Mouse (Mus musculus) heart, embryonic 11.5 days (tissue): Measurements from ENCODE around the gene Tmem88b. TPM values are rescaled to one million over a fixed set of nuclear protein-coding genes. Genes with fewer than 3 reads are reported as not detected.

Experiments
- ATAC-seq: fragments of 200-750 bp; cut with Nextera tagmentation; replicated peaks from 2 replicates; pipeline ENCODE4 v1.8.0; 2017; ENCODE audit warnings: moderate library complexity; ENCODE audit not compliant: insufficient number of reproducible peaks, low FRiP score, low TSS enrichment
- H3K27ac ChIP-seq: fragments of 300-500 bp; sonication (generic); 2 replicates; pipeline ENCODE4 v1.5.1; 2014; ENCODE audit warnings: mild to moderate bottlenecking, low read depth, low read length
- H3K27me3 ChIP-seq: fragments of 300-500 bp; sonication (generic); 2 replicates; pipeline ENCODE4 v1.6.1; 2014; ENCODE audit warnings: mild to moderate bottlenecking, low read length, mixed read lengths; ENCODE audit not compliant: control insufficient read depth, insufficient read depth
- H3K36me3 ChIP-seq: fragments of 300-500 bp; sonication (generic); 2 replicates; pipeline ENCODE4 v1.6.1; 2014; ENCODE audit warnings: mild to moderate bottlenecking, low read length, moderate library complexity, mixed read lengths; ENCODE audit not compliant: control insufficient read depth, insufficient read depth
- H3K4me1 ChIP-seq: fragments of 300-500 bp; sonication (generic); 2 replicates; pipeline ENCODE4 v1.6.1; 2014; ENCODE audit warnings: low read length; ENCODE audit not compliant: control insufficient read depth, insufficient read depth
- H3K4me2 ChIP-seq: fragments of 300-500 bp; sonication (generic); 2 replicates; pipeline ENCODE4 v1.6.1; 2014; ENCODE audit warnings: mild to moderate bottlenecking, moderate library complexity
- H3K4me3 ChIP-seq: fragments of 300-500 bp; sonication (generic); 2 replicates; pipeline ENCODE4 v1.5.1; 2014; ENCODE audit warnings: low read depth, low read length
- H3K9ac ChIP-seq: fragments of 300-500 bp; sonication (generic); 2 replicates; pipeline ENCODE4 v1.6.1; 2014; ENCODE audit warnings: mild to moderate bottlenecking, low read depth, low read length, moderate library complexity
- H3K9me3 ChIP-seq: fragments of 300-500 bp; sonication (generic); replicated peaks from 2 replicates; pipeline ENCODE4 v1.6.1; 2016; ENCODE audit warnings: low read length; ENCODE audit not compliant: control insufficient read depth
- WGBS: fragments of 180-500 bp; shearing (Covaris S2); extraction: QIAGEN DNeasy Blood & Tissue Kit; methylation state at CpG from one replicate; pipeline ENCODE4 v1.1.7; 2014; ENCODE audit not compliant: insufficient replicate concordance; 5-methylcytosine and 5-hydroxymethylcytosine counted together
- polyA plus RNA-seq: library from polyadenylated mRNA; unstranded; fragments of >200 nt; fragmentation: Nextera tagmentation; extraction: Ambion mirVana; gene quantifications from 2 replicates; pipeline ENCODE4 v1.2.1, GENCODE M21; 2014

The Tmem88b gene
- polyA plus RNA-seq, 1 experiment from 2014 or later: 3.2 TPM

- H3K9me3 ChIP-seq: no peaks in the 10 kb centered on the region
- WGBS: 29% methylated on average over 5 of the region's 5 CpGs
- no peak overlapping the region for H3K9ac ChIP-seq
- H3K4me1 ChIP-seq: peaks cover 34% of the 10 kb centered on the region
- H3K4me3 ChIP-seq: peak overlapping the region; percentile 41; the same call in 1 of the 2 replicates
- no peak overlapping the region for H3K27ac ChIP-seq
- peak overlapping the region; percentile 77 for H3K4me2 ChIP-seq
- peaks cover 50% of the 10 kb centered on the region for H3K27me3 ChIP-seq
- no peak for ATAC-seq
- no peaks in the 10 kb centered on the region for H3K36me3 ChIP-seq
Measured at GRCm38 (mm10) chr4:155773335-155774078, 12.2 kb downstream of the Tmem88b start.

DNA sequence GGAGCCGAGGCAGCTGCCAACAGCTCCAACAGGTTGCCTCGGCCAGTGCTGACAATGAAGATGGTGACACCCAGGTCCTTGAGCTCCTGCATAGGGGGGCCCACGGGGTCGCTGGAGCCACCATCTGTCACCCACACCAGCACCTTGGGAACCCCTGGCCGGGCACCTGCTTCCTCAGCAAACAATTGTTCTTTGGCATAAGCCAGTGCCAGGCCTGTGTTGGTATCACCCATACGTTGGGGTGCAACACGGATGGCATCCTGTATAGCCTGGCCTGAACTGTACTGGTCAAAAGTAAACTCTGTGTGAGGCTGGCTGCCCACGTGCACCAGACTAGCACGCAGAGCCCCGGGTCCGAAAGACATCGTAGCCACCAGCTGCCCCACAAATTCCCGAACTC lies 12.9 kb downstream of the Tmem88b start:
- whole genome bisulfite sequencing: 82% methylated on average over 13 of the region's 13 CpGs
- peaks cover 50% of the 10 kb centered on the region for H3K27me3 ChIP-seq
- no peak overlapping the region for H3K4me3 ChIP-seq
- ATAC-seq: no peak
- H3K9ac ChIP-seq: no peak overlapping the region
- H3K36me3 ChIP-seq: no peaks in the 10 kb centered on the region
- no peak overlapping the region for H3K27ac ChIP-seq
- no peak overlapping the region for H3K4me2 ChIP-seq
- H3K9me3 ChIP-seq: no peaks in the 10 kb centered on the region
- peaks cover 31% of the 10 kb centered on the region for H3K4me1 ChIP-seq

DNA sequence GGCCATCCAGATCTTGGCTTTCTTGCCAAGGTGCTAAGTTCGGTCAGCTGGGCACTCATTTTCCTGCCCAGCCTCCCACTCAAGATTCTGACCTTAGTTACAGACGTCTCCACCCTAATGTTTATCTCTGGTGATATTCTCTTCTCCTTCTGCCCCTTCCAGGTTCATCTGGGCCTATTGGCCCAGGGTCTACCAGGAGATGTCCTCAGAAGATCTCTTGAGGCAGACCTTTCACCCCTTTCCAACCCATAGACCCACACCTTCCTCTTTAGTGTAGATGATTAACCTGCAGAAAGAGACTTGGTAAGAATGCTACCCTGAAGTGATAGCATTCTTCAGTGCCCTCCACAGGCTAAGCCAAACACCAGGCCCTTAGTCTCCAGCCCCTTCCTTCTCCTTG lies 14.0 kb downstream of the Tmem88b start:
- ATAC-seq: no peak
- H3K4me1 ChIP-seq: peaks cover 24% of the 10 kb centered on the region
- H3K27ac ChIP-seq: no peak overlapping the region
- H3K9me3 ChIP-seq: no peaks in the 10 kb centered on the region
- no peak overlapping the region for H3K4me3 ChIP-seq
- no peaks in the 10 kb centered on the region for H3K36me3 ChIP-seq
- H3K4me2 ChIP-seq: no peak overlapping the region
- 61% methylated on average over 2 of the region's 2 CpGs for WGBS
- no peak overlapping the region for H3K9ac ChIP-seq
- H3K27me3 ChIP-seq: peaks cover 50% of the 10 kb centered on the region

GRCm38 (mm10) chr4:155770626-155771025 lies 15.0 kb downstream of the Tmem88b start:
- H3K27me3 ChIP-seq: peaks cover 50% of the 10 kb centered on the region
- H3K4me3 ChIP-seq: peak overlapping the region; percentile 61
- peak overlapping the region; percentile 89 for H3K9ac ChIP-seq
- H3K9me3 ChIP-seq: no peaks in the 10 kb centered on the region
- H3K27ac ChIP-seq: no peak overlapping the region
- 44% methylated on average over 24 of the region's 24 CpGs for WGBS
- ATAC-seq: 0 out of 2 replicates have a peak, but pooled peaks have one; percentile 2
- H3K36me3 ChIP-seq: no peaks in the 10 kb centered on the region
- H3K4me2 ChIP-seq: peak overlapping the region; percentile 88
- H3K4me1 ChIP-seq: peaks cover 20% of the 10 kb centered on the region

- Histone ChIP-seq H3K36me3 (no peaks in the 10 kb centered on the region), H3K4me3 (peak overlapping the region; percentile 61), H3K27me3 (peaks cover 44% of the 10 kb centered on the region), H3K27ac (peak overlapping the region; percentile 64; the same call in 1 of the 2 replicates), H3K4me2 (peak overlapping the region; percentile 88), H3K4me1 (peaks cover 20% of the 10 kb centered on the region), H3K9ac (peak overlapping the region; percentile 89), H3K9me3 (no peaks in the 10 kb centered on the region)
- ATAC-seq: peak; percentile 90
- under 1% methylated on average over 39 of the region's 39 CpGs for WGBS
Measured at GRCm38 (mm10) chr4:155769880-155770512, 15.7 kb downstream of the Tmem88b start.

DNA sequence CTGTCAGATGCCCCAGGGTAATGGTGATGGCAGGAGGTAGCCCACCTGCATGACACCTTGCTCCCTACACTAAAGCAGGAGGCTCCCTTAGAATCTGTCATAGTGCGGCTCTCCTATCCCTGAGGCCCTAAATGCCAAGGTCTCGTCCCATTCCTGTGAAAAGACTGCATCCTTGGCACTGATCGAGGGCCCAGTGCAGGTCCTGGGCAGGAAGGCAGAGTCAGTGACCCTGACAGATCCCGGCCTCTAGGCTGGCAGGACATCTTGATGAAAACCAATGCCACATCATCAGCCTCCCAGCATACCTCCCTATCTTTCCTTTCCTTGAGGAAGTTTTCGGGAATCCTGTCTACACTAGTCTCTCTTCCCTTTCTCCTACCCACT lies 16.2 kb downstream of the Tmem88b start:
- no peaks in the 10 kb centered on the region for H3K36me3 ChIP-seq
- H3K27me3 ChIP-seq: peaks cover 39% of the 10 kb centered on the region
- H3K4me3 ChIP-seq: peak overlapping the region; percentile 61
- ATAC-seq: no peak
- peaks cover 16% of the 10 kb centered on the region for H3K4me1 ChIP-seq
- H3K4me2 ChIP-seq: peak overlapping the region; percentile 88
- no peaks in the 10 kb centered on the region for H3K9me3 ChIP-seq
- H3K27ac ChIP-seq: peak overlapping the region; percentile 64; the same call in 1 of the 2 replicates
- H3K9ac ChIP-seq: peak overlapping the region; percentile 89
- 48% methylated on average over 5 of the region's 5 CpGs for WGBS

- 83% methylated on average over 3 of the region's 3 CpGs for WGBS
- H3K4me1 ChIP-seq: peaks cover 21% of the 10 kb centered on the region
- H3K36me3 ChIP-seq: no peaks in the 10 kb centered on the region
- H3K27me3 ChIP-seq: no peaks in the 10 kb centered on the region
- H3K4me3 ChIP-seq: no peak overlapping the region
- no peak for ATAC-seq
- H3K27ac ChIP-seq: no peak overlapping the region
- no peak overlapping the region for H3K4me2 ChIP-seq
- no peak overlapping the region for H3K9ac ChIP-seq
- no peaks in the 10 kb centered on the region for H3K9me3 ChIP-seq
Measured at GRCm38 (mm10) chr4:155762357-155762756, 23.3 kb downstream of the Tmem88b start.

DNA sequence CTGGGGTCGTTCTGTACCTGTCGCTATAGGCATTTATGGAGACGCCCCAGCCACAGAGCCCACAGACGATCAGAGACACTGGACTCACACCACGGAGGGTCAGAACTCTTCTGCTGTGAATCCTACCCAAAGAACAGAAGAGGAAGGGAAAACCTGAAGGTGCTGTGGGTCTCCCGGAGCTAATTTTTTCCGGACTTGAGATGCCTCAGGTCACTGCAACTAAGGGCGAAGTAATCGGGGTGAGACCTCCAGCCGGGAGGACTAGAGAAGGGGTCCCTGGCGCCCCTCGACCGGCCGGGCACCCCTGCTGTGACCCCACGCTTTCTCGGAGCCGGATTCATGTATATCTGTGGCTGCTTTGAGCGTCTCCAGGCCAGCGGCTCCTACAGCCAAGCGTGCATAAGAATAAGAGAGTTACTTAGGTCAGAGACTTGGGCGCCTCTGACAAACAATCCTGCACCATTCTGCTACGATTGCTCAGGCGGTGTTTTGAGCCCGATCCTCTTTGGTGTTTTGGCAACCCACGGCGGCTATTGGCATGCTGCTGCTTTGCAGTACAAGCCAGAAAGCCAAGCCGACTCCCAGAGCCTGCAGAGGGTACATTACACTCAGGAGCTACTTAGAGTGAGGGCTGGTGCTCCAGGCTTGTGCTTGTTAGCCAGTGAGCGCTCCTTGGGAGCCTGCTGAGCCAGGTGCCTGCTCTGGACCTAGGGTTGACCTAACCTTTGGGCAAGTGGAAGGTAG lies 24.1 kb downstream of the Tmem88b start:
- Histone ChIP-seq H3K27me3 (no peaks in the 10 kb centered on the region), H3K4me1 (peaks cover 25% of the 10 kb centered on the region), H3K9ac (peak overlapping the region; percentile 86), H3K4me3 (peak overlapping the region; percentile 69), H3K9me3 (no peaks in the 10 kb centered on the region), H3K36me3 (no peaks in the 10 kb centered on the region), H3K27ac (peak overlapping the region; percentile 50), H3K4me2 (peak overlapping the region; percentile 98)
- no peak for ATAC-seq
- 3% methylated on average over 28 of the region's 28 CpGs for WGBS
